Mouse (Mus musculus): ENCODE measurements around the gene Krt7. TPM values are rescaled to one million over a fixed set of nuclear protein-coding genes. Genes with fewer than 3 reads are reported as not detected.

Gene Krt7
- polyA plus RNA-seq, 1 experiment: 0.33 TPM

GRCm38 (mm10) chr15:101375956-101376775 is 34.7 kb upstream of the Krt7 start:
- no peak for TF ChIP-seq POLR2A (IDR thresholded peaks at IDR 0.05; ENCODE audit: extremely low read depth, insufficient read depth, low read length)
- TF ChIP-seq CTCF (IDR thresholded peaks at IDR 0.05; ENCODE audit: extremely low read depth, insufficient read depth, low read length): no peak
- Histone ChIP-seq H3K4me3 (ENCODE audit: insufficient read depth, low read length) (no peak overlapping the region), H3K27ac (ENCODE audit: insufficient read depth, low read length) (no peak overlapping the region), H3K4me1 (ENCODE audit: control insufficient read depth, insufficient read depth, low read length) (peaks cover 4% of the 10 kb centered on the region)

GRCm38 (mm10) chr15:101376776-101377061 is 34.1 kb upstream of the Krt7 start:
- Histone ChIP-seq H3K4me1 (ENCODE audit: control insufficient read depth, insufficient read depth, low read length) (peaks cover 4% of the 10 kb centered on the region), H3K4me3 (ENCODE audit: insufficient read depth, low read length) (no peak overlapping the region), H3K27ac (ENCODE audit: insufficient read depth, low read length) (no peak overlapping the region)
- TF ChIP-seq POLR2A (IDR thresholded peaks at IDR 0.05; ENCODE audit: extremely low read depth, insufficient read depth, low read length): no peak
- TF ChIP-seq CTCF (IDR thresholded peaks at IDR 0.05; ENCODE audit: extremely low read depth, insufficient read depth, low read length): no peak

GRCm38 (mm10) chr15:101378646-101379045 is 32.2 kb upstream of the Krt7 start:
- no peak for TF ChIP-seq CTCF (IDR thresholded peaks at IDR 0.05; ENCODE audit: extremely low read depth, insufficient read depth, low read length)
- no peak for TF ChIP-seq POLR2A (IDR thresholded peaks at IDR 0.05; ENCODE audit: extremely low read depth, insufficient read depth, low read length)
- H3K27ac ChIP-seq (ENCODE audit: insufficient read depth, low read length): no peak overlapping the region
- no peak overlapping the region for H3K4me3 ChIP-seq (ENCODE audit: insufficient read depth, low read length)
- peaks cover 3% of the 10 kb centered on the region for H3K4me1 ChIP-seq (ENCODE audit: control insufficient read depth, insufficient read depth, low read length)

GRCm38 (mm10) chr15:101381758-101382157 is 29.1 kb upstream of the Krt7 start:
- TF ChIP-seq POLR2A (IDR thresholded peaks at IDR 0.05; ENCODE audit: extremely low read depth, insufficient read depth, low read length) (no peak), CTCF (IDR thresholded peaks at IDR 0.05; ENCODE audit: extremely low read depth, insufficient read depth, low read length) (no peak)
- H3K4me1 ChIP-seq (ENCODE audit: control insufficient read depth, insufficient read depth, low read length): peaks cover 2% of the 10 kb centered on the region; the same call in 1 of the 2 replicates
- no peak overlapping the region for H3K27ac ChIP-seq (ENCODE audit: insufficient read depth, low read length)
- H3K4me3 ChIP-seq (ENCODE audit: insufficient read depth, low read length): no peak overlapping the region

- no peak overlapping the region for H3K4me3 ChIP-seq (ENCODE audit: insufficient read depth, low read length)
- peaks cover 2% of the 10 kb centered on the region; the same call in 1 of the 2 replicates for H3K4me1 ChIP-seq (ENCODE audit: control insufficient read depth, insufficient read depth, low read length)
- no peak overlapping the region for H3K27ac ChIP-seq (ENCODE audit: insufficient read depth, low read length)
- no peak for TF ChIP-seq CTCF (IDR thresholded peaks at IDR 0.05; ENCODE audit: extremely low read depth, insufficient read depth, low read length)
- no peak for TF ChIP-seq POLR2A (IDR thresholded peaks at IDR 0.05; ENCODE audit: extremely low read depth, insufficient read depth, low read length)
Measured at GRCm38 (mm10) chr15:101382811-101383210, 28.0 kb upstream of the Krt7 start.

GRCm38 (mm10) chr15:101384610-101385009 is 26.2 kb upstream of the Krt7 start:
- no peak overlapping the region for H3K27ac ChIP-seq (ENCODE audit: insufficient read depth, low read length)
- no peak for TF ChIP-seq CTCF (IDR thresholded peaks at IDR 0.05; ENCODE audit: extremely low read depth, insufficient read depth, low read length)
- no peak for TF ChIP-seq POLR2A (IDR thresholded peaks at IDR 0.05; ENCODE audit: extremely low read depth, insufficient read depth, low read length)
- peaks cover 2% of the 10 kb centered on the region; the same call in 1 of the 2 replicates for H3K4me1 ChIP-seq (ENCODE audit: control insufficient read depth, insufficient read depth, low read length)
- no peak overlapping the region for H3K4me3 ChIP-seq (ENCODE audit: insufficient read depth, low read length)

- peaks cover 2% of the 10 kb centered on the region; the same call in 1 of the 2 replicates for H3K4me1 ChIP-seq (ENCODE audit: control insufficient read depth, insufficient read depth, low read length)
- no peak overlapping the region for H3K27ac ChIP-seq (ENCODE audit: insufficient read depth, low read length)
- no peak overlapping the region for H3K4me3 ChIP-seq (ENCODE audit: insufficient read depth, low read length)
- TF ChIP-seq POLR2A (IDR thresholded peaks at IDR 0.05; ENCODE audit: extremely low read depth, insufficient read depth, low read length): no peak
Measured at GRCm38 (mm10) chr15:101385064-101385463, 25.8 kb upstream of the Krt7 start.

- peaks cover 2% of the 10 kb centered on the region; the same call in 1 of the 2 replicates for H3K4me1 ChIP-seq (ENCODE audit: control insufficient read depth, insufficient read depth, low read length)
- no peak overlapping the region for H3K27ac ChIP-seq (ENCODE audit: insufficient read depth, low read length)
- TF ChIP-seq POLR2A (IDR thresholded peaks at IDR 0.05; ENCODE audit: extremely low read depth, insufficient read depth, low read length) (no peak), CTCF (IDR thresholded peaks at IDR 0.05; ENCODE audit: extremely low read depth, insufficient read depth, low read length) (peak; percentile 36)
- no peak overlapping the region for H3K4me3 ChIP-seq (ENCODE audit: insufficient read depth, low read length)
Measured at GRCm38 (mm10) chr15:101387176-101387575, 23.7 kb upstream of the Krt7 start.

GRCm38 (mm10) chr15:101388034-101388541 is 22.8 kb upstream of the Krt7 start:
- peaks cover 2% of the 10 kb centered on the region; the same call in 1 of the 2 replicates for H3K4me1 ChIP-seq (ENCODE audit: control insufficient read depth, insufficient read depth, low read length)

GRCm38 (mm10) chr15:101390203-101390602 is 20.6 kb upstream of the Krt7 start:
- TF ChIP-seq POLR2A (IDR thresholded peaks at IDR 0.05; ENCODE audit: extremely low read depth, insufficient read depth, low read length) (no peak), CTCF (IDR thresholded peaks at IDR 0.05; ENCODE audit: extremely low read depth, insufficient read depth, low read length) (no peak)
- H3K4me1 ChIP-seq (ENCODE audit: control insufficient read depth, insufficient read depth, low read length): peaks cover 2% of the 10 kb centered on the region; the same call in 1 of the 2 replicates
- no peak overlapping the region for H3K4me3 ChIP-seq (ENCODE audit: insufficient read depth, low read length)
- no peak overlapping the region for H3K27ac ChIP-seq (ENCODE audit: insufficient read depth, low read length)

More at GRCm38 (mm10) chr15:101388034-101388541, 22.8 kb upstream of the Krt7 start:
- TF ChIP-seq POLR2A (IDR thresholded peaks at IDR 0.05; ENCODE audit: extremely low read depth, insufficient read depth, low read length) (no peak), CTCF (IDR thresholded peaks at IDR 0.05; ENCODE audit: extremely low read depth, insufficient read depth, low read length) (0 out of 2 replicates have a peak, but pooled peaks have one; percentile 7)
- Histone ChIP-seq H3K27ac (ENCODE audit: insufficient read depth, low read length) (no peak overlapping the region), H3K4me3 (ENCODE audit: insufficient read depth, low read length) (no peak overlapping the region)

All from cortical plate, adult 2 months (tissue).